ENCODE assay signal across 21 mouse cellular contexts in genomic region chr1:75512550-75512949, GRCm38 (mm10). TPM values are rescaled to one million over a fixed set of nuclear protein-coding genes. Genes with fewer than 3 reads are reported as not detected.
DNase-seq lines count a peak whose midpoint lies in the region; ATAC-seq and TF ChIP-seq lines count a peak whose summit lies in the region.
"Had no signal": no experiment of that assay in that cellular context is flagged by ENCODE, and none has a peak within 500 bp of the region (broad histone marks: within the 10 kb centered on the region; RNA-seq: fewer than 3 reads in every experiment).

No protein-coding gene starts in this region.

- no peak overlapping the region for H3K4me3 ChIP-seq in heart, embryonic 10.5 days
- H3K4me3 ChIP-seq in heart, adult 2 months: no peak overlapping the region
- no peak overlapping the region for H3K4me3 ChIP-seq in heart, embryonic 14.5 days (ENCODE audit: control insufficient read depth in 1 of 2, insufficient read depth in 1 of 2, low read depth in 1 of 2, low read length in 2 of 2)
- no peak overlapping the region for H3K4me3 ChIP-seq in midbrain, embryonic 11.5 days (ENCODE audit: low read depth, low read length)
- H3K4me3 ChIP-seq in midbrain, embryonic 13.5 days (replicated peaks): no peak overlapping the region
- H3K4me3 ChIP-seq: embryonic facial prominence, embryonic 12.5 days; forebrain, embryonic 15.5 days; hindbrain, embryonic 15.5 days had no signal

- peak overlapping the region; percentile 89 for H3K27ac ChIP-seq in heart, embryonic 10.5 days
- no peak overlapping the region for H3K27ac ChIP-seq in heart, adult 2 months
- peak overlapping the region; percentile 1 to 97; a peak in 3 of 4 replicates for H3K27ac ChIP-seq in heart, embryonic 14.5 days (replicated peaks in 1 of 2; ENCODE audit: control insufficient read depth in 1 of 2, insufficient read depth in 1 of 2, low read depth in 2 of 2, low read length in 2 of 2)
- H3K27ac ChIP-seq in midbrain, embryonic 11.5 days (ENCODE audit: low read depth, low read length): no peak overlapping the region
- H3K27ac ChIP-seq in midbrain, embryonic 13.5 days: no peak overlapping the region
- H3K27ac ChIP-seq: forebrain, embryonic 15.5 days; hindbrain, embryonic 15.5 days had no signal

- no peak for TF ChIP-seq CTCF in heart, adult 2 months (IDR thresholded peaks at IDR 0.05)

- no peak for ATAC-seq in heart, embryonic 14.5 days (ENCODE audit: insufficient number of reproducible peaks, insufficient read depth, low FRiP score, low read depth)
- no peak for ATAC-seq in midbrain, embryonic 11.5 days (ENCODE audit: low FRiP score)
- ATAC-seq in midbrain, embryonic 13.5 days: no peak
- ATAC-seq: CD4-positive, CD25-positive, alpha-beta regulatory T cell, adult 4 months; forebrain, embryonic 15.5 days had no signal

- no peaks in the 10 kb centered on the region for H3K36me3 ChIP-seq in heart, embryonic 10.5 days
- H3K36me3 ChIP-seq in heart, adult 2 months (ENCODE audit: control insufficient read depth, insufficient read depth, low read length): no peaks in the 10 kb centered on the region
- H3K36me3 ChIP-seq in heart, embryonic 14.5 days (ENCODE audit: control insufficient read depth, insufficient read depth, low read length): no peaks in the 10 kb centered on the region
- H3K36me3 ChIP-seq in midbrain, embryonic 11.5 days (ENCODE audit: control insufficient read depth, insufficient read depth, low read length): no peaks in the 10 kb centered on the region
- no peaks in the 10 kb centered on the region for H3K36me3 ChIP-seq in midbrain, embryonic 13.5 days
- H3K36me3 ChIP-seq: embryonic facial prominence, embryonic 12.5 days; forebrain, embryonic 15.5 days; G1E; hindbrain, embryonic 15.5 days had no signal

- 86% methylated on average over 3 of the region's 3 CpGs for WGBS in heart, embryonic 10.5 days
- WGBS in heart, adult 2 months: 93% methylated on average over 3 of the region's 3 CpGs
- 92% methylated on average over 3 of the region's 3 CpGs for WGBS in heart, embryonic 14.5 days
- 87% methylated on average over 3 of the region's 3 CpGs for WGBS in midbrain, embryonic 11.5 days
- WGBS in midbrain, embryonic 13.5 days: 85% methylated on average over 3 of the region's 3 CpGs

- intact Hi-C loops in heart, adult 2 months (cut with DNase I): no loop called here
- intact Hi-C loops in heart, postnatal 25 days (cut with DNase I): no loop called here

- no peaks in the 10 kb centered on the region for H3K79me2 ChIP-seq in heart, adult 2 months (replicated peaks; ENCODE audit: control insufficient read depth, insufficient read depth, low read length)

- no peak overlapping the region for H3K4me2 ChIP-seq in heart, embryonic 14.5 days (ENCODE audit: low read length)
- H3K4me2 ChIP-seq in midbrain, embryonic 11.5 days: no peak overlapping the region
- H3K4me2 ChIP-seq in midbrain, embryonic 13.5 days (replicated peaks): no peak overlapping the region
- H3K4me2 ChIP-seq: embryonic facial prominence, embryonic 12.5 days; forebrain, embryonic 15.5 days; hindbrain, embryonic 15.5 days had no signal

- TF ChIP-seq EP300 in heart, adult 2 months (IDR thresholded peaks at IDR 0.05; ENCODE audit: insufficient read depth, low read depth, low read length): no peak

- no peak for DNase-seq in heart, embryonic 10.5 days (ENCODE audit: low spot score)
- DNase-seq in heart, adult 2 months: no peak
- no peak for DNase-seq in heart, postnatal 25 days (ENCODE audit: low spot score)
- peak; percentile 21 for DNase-seq in midbrain, embryonic 11.5 days (ENCODE audit: low spot score, missing footprints)
- no peak for DNase-seq in urinary bladder, postnatal 4 days (ENCODE audit: low spot score in 2 of 2)
- DNase-seq: adrenal gland, postnatal 10 days; B cell, adult 2 months; cerebellum, adult 11 months; cerebellum, adult 8-10 months; cerebellum, postnatal 25 days; gastrocnemius, postnatal 36 days; heart, adult 18-20 months; kidney, adult 2 months had no signal

- no peaks in the 10 kb centered on the region for H3K9me3 ChIP-seq in heart, embryonic 10.5 days
- H3K9me3 ChIP-seq in heart, embryonic 14.5 days (ENCODE audit: control insufficient read depth, low read length): no peaks in the 10 kb centered on the region
- no peaks in the 10 kb centered on the region for H3K9me3 ChIP-seq in midbrain, embryonic 11.5 days (ENCODE audit: control insufficient read depth, low read length)
- H3K9me3 ChIP-seq in midbrain, embryonic 13.5 days: no peaks in the 10 kb centered on the region
- H3K9me3 ChIP-seq: embryonic facial prominence, embryonic 12.5 days; forebrain, embryonic 15.5 days; G1E; hindbrain, embryonic 15.5 days had no signal

- no peak overlapping the region for H3K9ac ChIP-seq in heart, adult 2 months (ENCODE audit: low read depth, low read length)
- no peak overlapping the region for H3K9ac ChIP-seq in heart, embryonic 14.5 days (ENCODE audit: low read length)
- no peak overlapping the region for H3K9ac ChIP-seq in midbrain, embryonic 11.5 days (ENCODE audit: low read length)
- no peak overlapping the region for H3K9ac ChIP-seq in midbrain, embryonic 13.5 days (replicated peaks)
- H3K9ac ChIP-seq: embryonic facial prominence, embryonic 12.5 days; forebrain, embryonic 15.5 days; hindbrain, embryonic 15.5 days had no signal

- TF ChIP-seq POLR2A in heart, adult 2 months (IDR thresholded peaks at IDR 0.05; ENCODE audit: insufficient read depth, low read depth, low read length): no peak

- H3K4me1 ChIP-seq in heart, embryonic 10.5 days: peaks cover 79% of the 10 kb centered on the region
- peaks cover 4% of the 10 kb centered on the region; the same call in 1 of the 2 replicates for H3K4me1 ChIP-seq in heart, adult 2 months (ENCODE audit: control insufficient read depth, insufficient read depth, low read length)
- peaks cover 38 to 53% of the 10 kb centered on the region in 2 experiments for H3K4me1 ChIP-seq in heart, embryonic 14.5 days (ENCODE audit: control insufficient read depth in 2 of 2, insufficient read depth in 2 of 2, low read length in 2 of 2)
- H3K4me1 ChIP-seq in midbrain, embryonic 11.5 days (ENCODE audit: control insufficient read depth, insufficient read depth, low read length): no peaks in the 10 kb centered on the region
- no peaks in the 10 kb centered on the region for H3K4me1 ChIP-seq in midbrain, embryonic 13.5 days (replicated peaks)
- H3K4me1 ChIP-seq: forebrain, embryonic 15.5 days had no signal

- H3K27me3 ChIP-seq in heart, embryonic 10.5 days (ENCODE audit: insufficient read depth, poor library complexity, severe bottlenecking): no peaks in the 10 kb centered on the region
- no peaks in the 10 kb centered on the region for H3K27me3 ChIP-seq in heart, adult 2 months (ENCODE audit: control insufficient read depth, insufficient read depth, low read length)
- no peaks in the 10 kb centered on the region for H3K27me3 ChIP-seq in heart, embryonic 14.5 days (ENCODE audit: control insufficient read depth, insufficient read depth, low read length)
- H3K27me3 ChIP-seq in midbrain, embryonic 11.5 days (ENCODE audit: control insufficient read depth, insufficient read depth, low read length): no peaks in the 10 kb centered on the region; the same call in 1 of the 2 replicates
- H3K27me3 ChIP-seq in midbrain, embryonic 13.5 days: peaks cover 6% of the 10 kb centered on the region; the same call in 1 of the 2 replicates
- H3K27me3 ChIP-seq: embryonic facial prominence, embryonic 12.5 days; forebrain, embryonic 15.5 days had no signal

RNA-seq across cellular contexts. Expression of gene Inha, which starts 5.7 kb away (rescaled TPM):
- polyA plus RNA-seq in heart, embryonic 10.5 days (2016; fragmentation: Nextera tagmentation; extraction: Ambion mirVana): 7.8 and 8.2 TPM in 2 replicates
- total RNA-seq in heart, adult 2 months (2021): 1 to 10 TPM; 4.1 to 4.3 TPM
- 17.0 and 20.4 TPM in 2 replicates for polyA plus RNA-seq in heart, adult 2 months (2012; rRNA removed)
- polyA plus RNA-seq in heart, embryonic 14.5 days (2014; fragmentation: Nextera tagmentation; extraction: Ambion mirVana): 2.6 and 3.9 TPM in 2 replicates
- 1 to 10 TPM; 4.8 to 5.0 TPM for total RNA-seq in heart, postnatal 25 days (2021)
- 1.3 and 1.6 TPM in 2 replicates for polyA plus RNA-seq in midbrain, embryonic 11.5 days (2014; fragmentation: Nextera tagmentation; extraction: Ambion mirVana)
- polyA plus RNA-seq in midbrain, embryonic 13.5 days (2015; fragmentation: Nextera tagmentation; extraction: Ambion mirVana): 8.5 and 12.5 TPM in 2 replicates
- total RNA-seq: G1E had no signal
- polyA plus RNA-seq: CD4-positive, CD25-positive, alpha-beta regulatory T cell, adult 4 months; G1E had no signal

RNA-seq across cellular contexts. Expression of gene Obsl1, which starts 6.3 kb away (rescaled TPM):
- polyA plus RNA-seq in heart, embryonic 10.5 days (2016; fragmentation: Nextera tagmentation; extraction: Ambion mirVana): 103 and 107 TPM in 2 replicates
- total RNA-seq in heart, adult 2 months (2021): 100 to 1,000 TPM; 117 to 131 TPM
- 87.8 and 119 TPM in 2 replicates for polyA plus RNA-seq in heart, adult 2 months (2012; rRNA removed)
- 109 and 124 TPM in 2 replicates for polyA plus RNA-seq in heart, embryonic 14.5 days (2014; fragmentation: Nextera tagmentation; extraction: Ambion mirVana)
- 100 to 1,000 TPM; 147 to 150 TPM for total RNA-seq in heart, postnatal 25 days (2021)
- 31.0 and 33.2 TPM in 2 replicates for polyA plus RNA-seq in midbrain, embryonic 11.5 days (2014; fragmentation: Nextera tagmentation; extraction: Ambion mirVana)
- 18.6 and 25.7 TPM in 2 replicates for polyA plus RNA-seq in midbrain, embryonic 13.5 days (2015; fragmentation: Nextera tagmentation; extraction: Ambion mirVana)
- polyA plus RNA-seq: CD4-positive, CD25-positive, alpha-beta regulatory T cell, adult 4 months; G1E had no signal

RNA-seq across cellular contexts. Expression of gene Stk11ip, which starts 8.8 kb away (rescaled TPM):
- 20.2 and 22.3 TPM in 2 replicates for polyA plus RNA-seq in heart, embryonic 10.5 days (2016; fragmentation: Nextera tagmentation; extraction: Ambion mirVana)
- 1 to 10 TPM; 7.3 to 7.7 TPM for total RNA-seq in heart, adult 2 months (2021)
- polyA plus RNA-seq in heart, adult 2 months (2012; rRNA removed): 12.9 and 19.8 TPM in 2 replicates
- 11.3 and 11.8 TPM in 2 replicates for polyA plus RNA-seq in heart, embryonic 14.5 days (2014; fragmentation: Nextera tagmentation; extraction: Ambion mirVana)
- total RNA-seq in heart, postnatal 25 days (2021): 1 to 10 TPM; 8.9 to 9.2 TPM
- polyA plus RNA-seq in midbrain, embryonic 11.5 days (2014; fragmentation: Nextera tagmentation; extraction: Ambion mirVana): 12.3 and 15.7 TPM in 2 replicates
- 20.0 and 23.6 TPM in 2 replicates for polyA plus RNA-seq in midbrain, embryonic 13.5 days (2015; fragmentation: Nextera tagmentation; extraction: Ambion mirVana)

RNA-seq across cellular contexts. Expression of gene Tmem198, which starts 33.2 kb away (rescaled TPM):
- 0.36 and 0.39 TPM in 2 replicates for polyA plus RNA-seq in heart, embryonic 10.5 days (2016; fragmentation: Nextera tagmentation; extraction: Ambion mirVana)
- under 1 TPM; 0.21 to 0.66 TPM for total RNA-seq in heart, adult 2 months (2021)
- 0.39 and 0.73 TPM in 2 replicates for polyA plus RNA-seq in heart, adult 2 months (2012; rRNA removed)
- 0.20 and 0.38 TPM in 2 replicates for polyA plus RNA-seq in heart, embryonic 14.5 days (2014; fragmentation: Nextera tagmentation; extraction: Ambion mirVana)
- under 1 TPM; 0.42 to 0.61 TPM for total RNA-seq in heart, postnatal 25 days (2021)
- polyA plus RNA-seq in midbrain, embryonic 11.5 days (2014; fragmentation: Nextera tagmentation; extraction: Ambion mirVana): 11.6 and 13.0 TPM in 2 replicates
- 46.1 and 47.3 TPM in 2 replicates for polyA plus RNA-seq in midbrain, embryonic 13.5 days (2015; fragmentation: Nextera tagmentation; extraction: Ambion mirVana)
- total RNA-seq: gastrocnemius, adult 8-10 months had no signal
- polyA plus RNA-seq: CD4-positive, CD25-positive, alpha-beta regulatory T cell, adult 4 months had no signal

RNA-seq across cellular contexts. Expression of gene Chpf, which starts 33.4 kb away (rescaled TPM):
- polyA plus RNA-seq in heart, embryonic 10.5 days (2016; fragmentation: Nextera tagmentation; extraction: Ambion mirVana): 30.8 and 30.9 TPM in 2 replicates
- total RNA-seq in heart, adult 2 months (2021): 10 to 100 TPM; 23.2 to 25.0 TPM
- polyA plus RNA-seq in heart, adult 2 months (2012; rRNA removed): 26.9 and 37.8 TPM in 2 replicates
- 23.5 and 27.0 TPM in 2 replicates for polyA plus RNA-seq in heart, embryonic 14.5 days (2014; fragmentation: Nextera tagmentation; extraction: Ambion mirVana)
- 10 to 100 TPM; 26.4 to 28.2 TPM for total RNA-seq in heart, postnatal 25 days (2021)
- 15.2 and 20.8 TPM in 2 replicates for polyA plus RNA-seq in midbrain, embryonic 11.5 days (2014; fragmentation: Nextera tagmentation; extraction: Ambion mirVana)
- polyA plus RNA-seq in midbrain, embryonic 13.5 days (2015; fragmentation: Nextera tagmentation; extraction: Ambion mirVana): 25.1 and 28.7 TPM in 2 replicates

Comparison
In these comparisons a context has a peak if more than half of its experiments do, and no peak if none do; other contexts are left out.
1. H3K27ac ChIP-seq: peak in heart, embryonic 10.5 days (single experiment) and heart, embryonic 14.5 days (2 of 2); none in heart, adult 2 months (single experiment), midbrain, embryonic 11.5 days (single experiment) and midbrain, embryonic 13.5 days (single experiment).